Mouse (Mus musculus): Measurements from ENCODE around the gene Erbb4.

Gene Erbb4

GRCm38 (mm10) chr1:69023157-69023925 lies 84.5 kb downstream of the Erbb4 start:
- no peak for DNase-seq

- no peak for DNase-seq
Observed at GRCm38 (mm10) chr1:69009800-69010505, 97.9 kb downstream of the Erbb4 start.

GRCm38 (mm10) chr1:69001371-69001770 lies 106.5 kb downstream of the Erbb4 start:
- no peak for DNase-seq

GRCm38 (mm10) chr1:68979251-68979650 lies 128.6 kb downstream of the Erbb4 start:
- DNase-seq: no peak

DNA sequence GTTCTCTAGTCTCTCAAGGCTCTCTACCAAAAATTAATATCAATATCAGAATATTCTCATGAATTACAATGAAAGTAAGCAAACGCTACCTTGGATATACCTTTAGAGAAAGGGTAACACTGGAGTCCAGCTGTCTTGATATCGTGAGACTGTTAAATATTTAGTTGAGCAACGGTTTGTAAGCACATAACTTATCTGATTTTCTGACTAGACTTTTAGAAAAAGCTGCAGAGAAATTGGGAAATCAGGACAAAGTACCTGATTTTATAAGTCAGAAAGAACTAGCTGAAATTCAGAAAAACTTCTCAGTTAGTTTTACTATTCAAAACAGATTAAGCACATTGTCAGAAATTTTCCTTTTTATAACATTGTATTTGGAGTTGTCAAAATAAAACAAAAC lies 129.3 kb downstream of the Erbb4 start:
- DNase-seq: no peak

- no peak for DNase-seq
Observed at GRCm38 (mm10) chr1:68973355-68974127, 134.3 kb downstream of the Erbb4 start.

GRCm38 (mm10) chr1:68964127-68964526 lies 143.7 kb downstream of the Erbb4 start:
- DNase-seq: no peak

GRCm38 (mm10) chr1:68961365-68962116 lies 146.3 kb downstream of the Erbb4 start:
- no peak for DNase-seq

GRCm38 (mm10) chr1:68956766-68957533 lies 150.9 kb downstream of the Erbb4 start:
- DNase-seq: no peak

DNA sequence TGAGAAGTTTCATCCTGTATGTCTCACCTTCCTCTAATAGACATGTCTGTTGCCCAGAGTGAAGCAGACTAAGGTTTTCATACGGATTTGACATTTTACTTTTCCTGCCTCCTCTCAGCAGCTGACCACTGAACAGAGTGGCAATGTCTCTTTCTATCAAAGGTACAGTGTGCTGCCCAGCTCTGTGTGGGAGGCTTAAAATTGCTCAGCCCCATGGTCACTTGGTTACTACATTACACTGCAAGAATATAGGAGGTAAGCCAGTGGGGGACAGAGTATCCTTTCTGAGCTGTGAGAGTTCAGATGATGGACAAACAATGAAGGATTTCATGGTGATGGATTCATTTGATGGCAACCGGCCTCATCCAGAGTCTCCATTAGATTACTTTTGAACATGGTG lies 152.4 kb downstream of the Erbb4 start:
- DNase-seq: no peak

GRCm38 (mm10) chr1:68943141-68943540 lies 164.7 kb downstream of the Erbb4 start:
- DNase-seq: no peak

GRCm38 (mm10) chr1:68934804-68935203 lies 173.1 kb downstream of the Erbb4 start:
- no peak for DNase-seq

GRCm38 (mm10) chr1:68933330-68934065 lies 174.4 kb downstream of the Erbb4 start:
- DNase-seq: no peak

GRCm38 (mm10) chr1:68917828-68918227 lies 190.0 kb downstream of the Erbb4 start:
- no peak for DNase-seq

- no peak for DNase-seq
Observed at GRCm38 (mm10) chr1:68892041-68892440, 215.8 kb downstream of the Erbb4 start.

DNA sequence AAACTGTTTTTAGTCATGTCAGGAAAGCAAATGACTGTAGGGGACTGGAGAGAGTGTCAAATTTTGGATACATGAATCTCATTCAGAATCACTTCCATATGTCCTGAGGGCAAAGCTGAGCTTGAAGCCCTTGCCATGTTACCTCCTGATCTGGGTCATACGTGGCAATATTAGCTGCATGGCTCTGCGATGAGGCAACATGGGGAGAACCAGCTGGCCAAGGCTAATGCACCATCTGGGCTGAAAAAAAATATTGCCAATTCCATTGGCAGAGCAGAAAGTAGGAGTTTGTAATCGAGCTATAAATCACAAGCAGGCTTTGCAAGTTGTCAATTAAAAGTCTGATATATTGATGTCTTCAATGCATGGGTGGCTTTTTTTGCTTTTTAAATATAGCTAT lies 221.0 kb downstream of the Erbb4 start:
- no peak for DNase-seq

GRCm38 (mm10) chr1:68874954-68875353 lies 232.9 kb downstream of the Erbb4 start:
- DNase-seq: no peak

DNA sequence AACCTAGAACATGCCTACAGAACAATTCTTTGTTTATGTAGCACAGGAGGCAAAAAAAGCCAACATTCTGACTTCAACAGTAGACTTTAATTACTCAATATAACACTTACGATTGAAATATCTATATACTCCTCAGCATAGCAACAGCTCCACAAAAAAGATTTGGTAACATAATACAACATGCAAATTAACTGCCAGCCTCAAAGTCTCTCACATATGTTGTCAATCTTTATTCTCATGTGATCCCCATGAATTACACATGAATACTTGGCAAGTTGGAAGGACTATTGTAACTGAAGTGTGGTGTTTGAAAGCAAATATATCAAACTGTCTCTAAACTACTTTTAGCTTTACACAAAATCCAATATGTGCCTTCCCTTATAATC lies 234.2 kb downstream of the Erbb4 start:
- no peak for DNase-seq

DNA sequence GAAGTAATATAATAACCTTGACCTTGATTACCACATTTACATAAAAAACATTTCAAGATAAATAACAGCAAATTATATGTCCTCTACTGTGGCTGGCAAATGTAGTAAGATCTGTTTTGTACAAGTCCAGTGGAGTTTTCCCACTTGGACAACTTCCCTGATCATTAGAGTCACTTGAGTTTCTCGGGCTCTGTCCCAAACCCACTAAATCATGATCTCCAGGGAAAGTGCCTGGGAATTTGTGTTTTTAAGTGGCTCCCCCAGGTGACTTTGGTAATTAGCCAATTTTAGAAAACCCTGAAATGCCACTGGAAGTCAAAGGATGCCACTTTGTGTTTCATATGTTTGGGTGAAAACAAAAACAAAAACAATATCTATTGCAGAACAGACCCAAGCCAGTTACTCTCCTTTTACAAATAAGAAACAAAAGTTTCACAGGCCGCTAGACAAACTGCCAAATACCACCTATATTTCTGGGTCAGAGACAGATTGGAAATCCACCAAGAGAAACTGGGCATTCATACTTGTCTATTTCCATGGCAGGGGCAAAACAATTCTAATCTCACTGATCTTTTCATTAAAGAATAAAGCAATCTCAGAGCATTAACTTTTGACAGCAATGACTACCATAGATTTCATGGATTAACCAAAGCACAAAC lies 234.8 kb downstream of the Erbb4 start:
- no peak for DNase-seq

DNA sequence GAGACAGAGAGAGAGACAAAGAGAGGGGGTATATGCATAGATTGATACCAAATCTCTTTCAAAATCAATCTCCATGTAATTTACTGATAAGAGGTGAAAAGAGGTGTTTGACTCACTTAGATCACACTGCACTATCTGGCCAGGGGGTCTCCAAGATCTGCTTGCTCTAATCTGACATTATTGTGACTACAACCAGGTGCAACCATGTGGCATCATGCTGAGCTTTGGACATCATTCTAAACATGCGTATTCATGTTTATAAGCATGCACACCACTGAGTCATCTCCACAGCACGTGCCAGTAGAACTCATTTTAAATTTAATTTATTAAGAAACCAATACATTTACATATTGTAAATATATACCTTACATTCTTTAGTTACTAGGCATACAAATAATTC lies 247.5 kb downstream of the Erbb4 start:
- DNase-seq: no peak

- DNase-seq: no peak
Observed at GRCm38 (mm10) chr1:68859480-68859879, 248.4 kb downstream of the Erbb4 start.
